Mouse (Mus musculus) lung, postnatal 0 days (tissue): ENCODE measurements around the gene Pax3.

Experiments used
- CTCF ChIP-seq: IDR thresholded peaks from 2 replicates; pipeline ENCODE4 v1.5.1; 2016; ENCODE audit warnings: antibody characterized with exemption, mild to moderate bottlenecking
- EP300 ChIP-seq: IDR thresholded peaks from 2 replicates; pipeline ENCODE4 v1.6.1; 2016; ENCODE audit warnings: antibody characterized with exemption, mild to moderate bottlenecking, control low read depth

DNA sequence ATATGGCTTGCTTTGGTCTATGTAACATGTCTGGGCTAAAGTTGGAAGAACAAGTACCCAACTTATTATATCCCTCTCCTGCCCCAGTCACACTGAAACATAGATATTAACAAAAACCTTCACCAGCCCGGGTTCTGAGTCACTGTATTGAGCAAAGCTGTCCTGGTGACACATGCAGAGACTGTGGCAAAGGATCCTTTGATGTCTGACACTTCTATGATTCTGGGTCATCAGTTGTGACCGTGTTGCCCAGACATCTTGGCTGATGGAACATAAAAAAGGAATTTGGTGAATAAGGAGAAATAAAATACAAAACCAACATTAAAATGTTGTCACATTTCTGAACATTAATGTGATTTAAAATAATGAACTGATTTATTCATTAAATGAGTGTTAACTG, 108.3 kb downstream of the Pax3 start:
- no peak for TF ChIP-seq CTCF
- TF ChIP-seq EP300: no peak
